Mouse (Mus musculus) E14TG2a.4 (cell line): ENCODE results near the gene Chchd4.

Experiments used
- CTCF ChIP-seq: conservative IDR thresholded peaks from 2 replicates; pipeline ENCODE4 v1.5.1; 2014; ENCODE audit warnings: low read length
- NANOG ChIP-seq: IDR thresholded peaks from 2 replicates; pipeline ENCODE4 v1.6.1; 2014; ENCODE audit warnings: borderline replicate concordance, low read length, mixed read lengths

GRCm38 (mm10) chr6:91510211-91510610, 36.9 kb upstream of the Chchd4 start:
- TF ChIP-seq CTCF (no peak), NANOG (no peak)
